Mouse (Mus musculus) layer of hippocampus, postnatal 25 days (tissue): ENCODE measurements around the gene Gm21244. TPM values are rescaled to one million over a fixed set of nuclear protein-coding genes. Genes with fewer than 3 reads are reported as not detected.
"Not testable (repeated sequence)": the region's sequence is repeated elsewhere in the genome, so short reads cannot be mapped to it uniquely, and the experiment has no call there.

Experiments used
- DNase-seq, 2 experiments: peaks; one replicate each; pipeline ENCODE4 v3.0.0; 2022; ENCODE audit warnings: mixed read lengths in 2 of 2, low spot score in 1 of 2; ENCODE audit errors: extremely low spot score in 1 of 2
- total RNA-seq, 2 experiments: library from RNA; stranded (reverse); gene quantifications; 2 replicates each; pipeline ENCODE4 v1.2.3; 2021

The Gm21244 gene
- total RNA-seq = not detected

DNA sequence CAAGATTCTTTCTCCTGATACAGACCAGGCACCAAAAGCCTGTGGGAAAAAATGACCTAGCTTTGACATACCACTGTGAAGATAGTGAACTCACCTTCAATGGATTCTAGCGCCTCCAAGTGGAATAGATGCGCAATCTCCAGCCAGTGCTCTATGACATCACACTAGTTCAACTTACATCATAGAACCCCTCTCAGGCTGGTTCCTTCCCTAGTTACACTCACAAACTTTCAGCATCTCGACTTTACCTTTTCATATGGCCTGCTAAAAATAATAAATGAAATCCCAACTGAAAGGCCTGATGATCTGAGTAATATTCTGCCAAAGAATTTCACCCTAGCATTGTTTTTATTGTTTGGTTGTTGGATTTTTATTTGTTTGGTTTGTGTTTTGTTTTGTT lies at the start of gene Gm21244:
Gene Gm21244, minus strand, starts transcription at position 101 of the 400 bp plus-strand sequence.
- DNase-seq = not testable (repeated sequence)

Other genes starting within 250 kb of the Gm21244 start
- gene Gm28998, start 84.5 kb upstream of the Gm21244 start, total RNA-seq = not detected
- gene Gm21788, start 235.7 kb upstream of the Gm21244 start, total RNA-seq = not detected